Mouse (Mus musculus): Measurements from ENCODE around the gene Rnase12.

Rnase12 gene

DNA sequence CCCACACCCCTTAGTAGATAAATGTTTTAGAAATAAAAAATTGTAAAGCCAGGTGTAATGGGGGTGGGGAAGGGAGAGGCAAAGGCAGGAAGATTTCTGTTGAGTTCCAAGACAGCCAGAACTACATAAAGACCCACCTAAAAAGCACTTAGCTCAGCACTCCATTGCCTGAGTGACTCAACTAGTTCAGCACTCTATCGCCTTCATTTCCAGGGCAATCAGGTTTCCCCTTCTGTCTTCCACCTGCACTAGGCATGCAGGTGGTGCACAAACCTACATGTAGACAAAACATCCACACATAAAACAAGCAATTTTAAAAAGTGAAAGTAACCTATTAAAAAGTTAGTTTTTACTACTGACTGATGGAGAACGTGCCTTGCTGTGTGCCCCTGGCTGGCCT lies 27.6 kb upstream of the Rnase12 start:
- DNase-seq (ENCODE audit: low read depth): no peak

DNA sequence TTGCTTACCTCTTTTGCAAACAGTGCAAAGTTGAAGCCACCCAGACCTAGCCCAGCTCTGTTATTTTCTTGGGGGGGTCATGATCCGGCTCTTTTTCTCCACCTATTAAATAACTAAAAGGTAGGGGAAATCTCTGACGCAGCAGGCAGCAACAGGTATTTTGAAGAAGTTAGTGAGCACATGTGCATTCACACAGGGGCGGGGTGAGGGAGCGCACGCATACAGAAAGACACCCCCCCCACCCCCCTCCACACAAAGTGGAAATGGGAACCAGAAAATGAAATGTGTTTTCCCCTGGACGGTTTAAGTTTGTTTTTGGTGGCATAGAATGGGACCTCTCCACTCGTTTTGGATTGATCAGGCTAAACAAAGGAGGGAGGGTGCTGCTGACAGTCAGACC lies 26.3 kb upstream of the Rnase12 start:
- DNase-seq (ENCODE audit: low read depth): peak; percentile 28

DNA sequence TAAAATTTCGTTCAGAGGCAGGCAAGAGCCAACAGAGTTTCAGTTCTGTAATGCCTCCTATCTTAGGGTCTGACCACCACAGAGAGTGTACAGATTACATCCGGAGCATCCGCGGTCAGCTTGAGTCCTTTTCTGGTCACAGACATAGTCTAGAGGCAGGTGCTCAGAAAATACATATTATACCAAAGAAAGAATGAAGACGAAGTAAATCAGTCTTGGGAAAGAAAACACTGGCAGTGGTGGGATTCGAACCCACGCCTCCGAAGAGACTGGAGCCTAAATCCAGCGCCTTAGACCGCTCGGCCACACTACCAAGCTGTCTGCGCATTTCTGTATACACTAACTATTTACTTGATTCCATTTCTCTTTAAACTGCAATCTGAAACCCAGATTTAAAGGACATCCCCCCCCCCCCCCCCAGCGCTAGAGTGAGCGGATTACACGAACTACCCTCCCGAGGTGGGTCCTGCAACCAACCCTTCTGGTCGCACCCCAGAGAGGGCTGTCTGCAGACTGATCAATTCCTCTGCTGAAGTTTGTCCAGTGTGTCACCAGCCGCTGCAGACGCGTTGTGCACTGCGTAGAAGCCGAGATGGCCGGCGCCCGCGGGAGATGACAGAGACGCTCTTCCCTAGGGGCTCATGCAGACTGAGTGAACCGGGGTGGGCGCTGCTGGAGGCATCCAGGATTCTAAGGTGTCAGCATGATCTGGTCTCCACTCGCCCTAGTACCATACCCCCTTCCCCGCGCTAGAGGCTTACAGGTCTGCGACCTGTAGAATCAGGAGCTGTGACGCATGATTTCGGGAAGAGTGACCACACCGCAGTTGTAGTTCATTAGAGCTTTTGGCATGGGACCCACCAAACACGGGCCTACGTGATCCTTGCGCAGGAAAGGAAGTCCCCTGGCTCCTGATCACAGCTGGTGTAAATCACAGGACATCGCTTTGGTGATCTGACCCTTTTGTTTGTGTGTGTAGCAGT lies 25.4 kb upstream of the Rnase12 start:
- peak; percentile 79 for DNase-seq (ENCODE audit: low read depth)

DNA sequence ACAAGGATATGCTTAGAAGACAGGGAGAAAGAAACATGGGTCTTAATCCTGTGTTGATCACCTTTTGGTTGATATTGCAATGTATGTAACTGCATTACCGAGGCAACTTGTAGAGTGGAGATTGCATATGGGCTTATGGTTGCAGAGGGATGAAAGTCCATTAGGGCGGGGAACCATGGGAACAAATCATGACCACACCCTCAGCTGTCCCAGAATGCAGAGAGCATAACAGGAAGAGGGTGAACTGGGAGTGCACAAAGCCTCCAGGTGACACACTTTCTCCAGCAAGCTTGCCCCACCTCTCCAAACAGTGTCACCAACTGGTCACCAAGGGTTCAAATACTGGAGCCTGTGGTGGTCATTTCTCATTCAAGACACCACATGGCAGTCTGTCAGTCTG lies 23.6 kb upstream of the Rnase12 start:
- no peak for DNase-seq (ENCODE audit: low read depth)

DNA sequence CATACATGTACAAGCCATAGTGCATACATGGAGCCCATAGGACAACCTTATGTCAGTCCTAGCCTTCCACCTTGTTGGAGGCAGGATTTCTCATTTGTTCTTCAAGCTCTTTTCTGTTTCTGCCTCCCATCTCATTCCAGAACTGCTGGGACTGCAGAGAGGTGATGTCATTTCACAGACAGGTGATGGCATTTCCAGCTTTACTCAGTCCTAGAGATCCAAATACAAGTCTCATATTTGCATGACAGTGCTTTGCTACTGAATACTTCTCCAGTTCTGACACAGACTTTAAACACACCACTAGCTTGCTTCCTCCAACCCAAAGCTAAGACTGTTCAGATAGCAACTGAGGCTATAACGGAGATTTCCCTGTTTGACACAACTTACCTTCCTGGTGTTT lies 21.7 kb upstream of the Rnase12 start:
- DNase-seq (ENCODE audit: low read depth): no peak

DNA sequence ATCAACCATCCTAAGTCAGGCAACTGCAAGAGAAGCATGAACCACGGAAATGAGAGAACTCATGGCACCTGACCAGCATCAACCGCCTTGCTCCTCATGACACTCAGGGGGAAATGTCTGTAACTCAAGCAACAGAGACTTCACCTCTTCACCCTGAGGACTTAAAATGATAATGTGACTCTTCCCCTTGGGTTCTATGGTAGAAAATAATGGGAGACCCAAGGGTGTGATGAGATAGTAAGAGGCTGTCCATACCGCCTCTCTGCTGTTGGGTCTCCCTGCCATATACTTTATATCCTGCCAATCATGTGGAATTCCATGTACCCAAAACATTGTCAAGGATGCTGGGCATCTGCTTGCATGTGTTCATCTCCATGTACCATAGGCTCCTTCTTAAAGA lies 16.9 kb upstream of the Rnase12 start, which contains the start of gene Olfr750:
Olfr750 (minus strand) TSS at position 101 of the 400 bp plus-strand sequence.
- no peak for DNase-seq (ENCODE audit: low read depth)

DNA sequence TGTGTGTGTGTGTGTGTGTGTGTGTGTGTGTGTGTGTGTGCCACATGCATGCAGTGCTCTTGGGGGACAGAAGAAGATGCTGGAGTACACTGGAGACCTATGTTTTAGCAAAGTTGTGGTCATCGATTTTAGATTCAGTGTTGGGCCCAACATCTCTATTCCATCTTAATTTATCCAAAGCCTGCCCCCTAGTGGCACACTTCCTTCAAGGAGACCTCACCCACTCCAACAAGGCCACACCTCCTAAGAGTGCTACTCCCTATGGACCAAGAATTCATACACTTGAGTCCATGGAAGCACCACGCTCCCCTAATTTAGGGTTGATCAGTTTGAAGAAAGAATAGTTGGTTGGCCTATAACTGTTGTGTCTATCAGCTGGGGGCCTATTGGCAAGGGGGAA lies 12.2 kb upstream of the Rnase12 start:
- DNase-seq (ENCODE audit: low read depth): peak; percentile 89

DNA sequence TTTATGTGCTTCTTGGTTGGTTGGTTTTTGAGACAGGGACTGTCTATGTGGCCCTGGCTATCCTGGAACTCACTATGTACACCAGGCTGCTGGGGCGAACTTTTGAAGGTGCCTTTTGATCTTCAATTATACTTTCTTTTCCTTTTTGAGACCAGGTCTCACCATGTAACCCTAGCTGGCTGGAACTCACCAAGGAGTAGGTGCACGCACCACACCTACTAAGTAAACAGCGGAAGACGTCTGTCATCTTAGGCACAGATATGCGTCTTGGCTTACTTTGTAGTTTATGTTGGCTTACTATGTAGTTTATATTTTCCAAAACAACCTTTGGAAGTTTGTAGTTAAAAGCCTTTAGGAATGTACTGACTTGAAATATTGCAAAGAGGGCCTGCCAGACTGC lies 11.5 kb upstream of the Rnase12 start:
- DNase-seq (ENCODE audit: low read depth): no peak

DNA sequence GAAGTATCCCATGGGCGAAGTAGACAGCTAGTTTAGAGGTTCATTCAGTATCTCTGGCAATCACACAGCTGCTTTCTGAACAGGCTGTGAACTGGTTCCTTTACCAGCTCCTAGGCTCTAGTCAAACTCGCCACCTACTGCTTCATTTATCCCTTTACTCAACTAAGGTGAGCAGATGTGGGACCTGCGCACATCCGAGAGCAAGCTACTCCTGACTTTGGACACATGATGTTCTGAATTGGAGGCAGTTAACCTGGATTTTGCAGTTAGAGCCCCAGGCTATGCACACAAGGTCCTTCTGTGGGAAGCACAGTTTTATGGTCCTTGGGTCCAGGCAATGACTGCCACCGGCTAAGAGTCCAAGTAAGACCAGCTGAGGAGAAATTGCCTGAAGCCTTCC lies 3.3 kb upstream of the Rnase12 start:
- DNase-seq (ENCODE audit: low read depth): no peak

DNA sequence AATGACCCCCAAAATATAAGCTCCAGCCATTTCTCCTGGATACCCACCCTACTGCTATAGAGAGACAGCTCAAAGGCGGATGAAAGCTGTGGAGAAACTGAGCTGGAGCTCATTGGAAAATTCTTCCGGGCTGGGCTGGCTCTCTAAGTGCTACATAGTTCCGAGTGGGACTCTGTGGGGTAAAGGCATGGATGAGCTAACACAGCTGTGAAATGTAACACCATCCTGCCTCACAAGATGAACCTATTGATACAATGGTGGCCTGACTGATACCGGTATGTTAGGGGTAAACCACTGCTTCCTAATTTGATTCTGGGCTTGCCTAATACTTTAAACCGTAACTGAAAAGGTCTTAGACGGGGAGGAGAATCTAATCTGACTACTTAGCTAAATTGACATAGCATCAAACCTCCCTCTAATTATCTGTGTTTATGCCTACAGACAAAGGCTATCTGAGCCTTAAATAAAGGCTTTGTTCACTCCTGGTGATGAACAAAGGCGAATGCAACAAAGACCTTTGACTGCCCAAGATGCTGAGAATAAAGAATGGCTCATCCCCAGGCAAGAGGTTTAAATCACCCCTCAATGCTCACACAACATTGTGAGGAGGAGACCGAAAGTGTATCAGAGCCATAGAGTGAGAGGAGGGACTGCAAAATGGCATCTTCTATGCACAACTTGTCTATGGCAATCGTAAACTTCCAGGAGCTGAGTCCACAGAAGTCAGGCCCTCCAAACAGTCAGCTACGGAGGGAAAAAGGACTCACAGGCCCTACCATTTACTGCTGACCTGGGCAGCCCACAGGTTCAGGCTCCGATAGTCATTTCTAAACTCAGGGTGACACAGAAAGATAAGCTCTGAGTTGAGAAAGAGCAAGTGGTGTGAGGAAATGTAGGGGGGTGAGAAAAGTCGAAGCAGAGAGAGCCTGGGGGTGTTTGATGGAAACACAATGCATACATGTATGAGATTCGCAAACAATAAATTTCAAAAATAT lies 2.9 kb downstream of the Rnase12 start:
- DNase-seq (ENCODE audit: low read depth): no peak

DNA sequence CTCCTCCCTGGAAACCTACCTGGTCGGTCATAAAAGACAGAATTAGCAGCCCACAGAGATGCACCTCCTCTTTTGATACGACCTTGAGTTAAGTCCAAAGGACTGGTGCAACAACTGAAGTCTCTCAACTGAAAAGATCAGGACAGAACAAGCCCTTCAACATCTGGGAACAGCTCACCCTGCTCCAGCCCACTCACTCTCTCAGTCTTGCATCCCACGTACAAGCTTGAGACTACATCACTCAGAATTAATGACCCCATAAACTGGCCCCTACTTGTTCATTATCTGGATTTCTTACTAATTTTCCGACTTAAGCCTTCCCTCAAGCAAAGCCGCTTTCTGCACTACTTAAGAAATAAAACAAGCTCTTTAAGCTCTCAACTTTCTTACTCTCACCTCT lies 4.3 kb downstream of the Rnase12 start:
- DNase-seq (ENCODE audit: low read depth): no peak

DNA sequence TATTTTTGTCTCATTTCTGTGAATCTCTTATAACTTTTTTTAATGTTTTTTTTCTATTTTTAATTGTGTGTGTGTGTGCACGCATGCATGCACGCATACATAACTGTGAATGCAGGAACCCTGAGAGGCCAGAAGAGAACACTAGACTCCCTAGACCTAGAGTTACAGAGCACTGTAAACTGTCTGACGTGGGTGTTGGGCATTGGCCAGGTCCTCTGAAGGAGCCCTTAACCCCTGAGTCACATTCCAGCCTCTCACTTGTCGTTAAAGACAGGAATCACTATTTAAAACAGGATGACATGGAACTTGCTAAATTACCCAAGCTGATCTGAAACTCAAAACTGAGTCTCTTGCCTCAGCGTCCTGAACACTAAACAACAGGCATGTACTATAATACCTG lies 5.5 kb downstream of the Rnase12 start:
- no peak for DNase-seq (ENCODE audit: low read depth)

DNA sequence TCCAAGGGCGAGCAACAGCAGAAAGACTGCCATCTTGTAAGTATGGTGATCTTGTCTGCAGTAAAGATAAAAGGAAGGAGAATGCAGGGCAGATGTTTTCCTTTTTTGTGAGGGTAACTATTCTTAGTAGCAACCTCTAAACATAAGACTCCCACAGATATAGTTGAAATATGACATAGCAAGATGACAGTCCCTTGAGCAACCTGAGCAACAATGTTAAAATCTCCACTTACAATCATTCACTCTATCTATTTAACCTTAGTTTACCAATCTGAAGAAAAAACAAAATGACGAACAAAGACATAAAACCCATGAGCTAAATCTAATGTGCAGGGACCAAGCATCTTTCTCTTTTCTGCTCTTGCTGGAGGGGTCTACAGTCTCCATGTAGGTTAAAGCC lies 7.4 kb downstream of the Rnase12 start, which contains the start of gene Rnase11:
Rnase11 (minus strand) TSS at position 101 of the 400 bp plus-strand sequence.
- DNase-seq (ENCODE audit: low read depth): no peak

DNA sequence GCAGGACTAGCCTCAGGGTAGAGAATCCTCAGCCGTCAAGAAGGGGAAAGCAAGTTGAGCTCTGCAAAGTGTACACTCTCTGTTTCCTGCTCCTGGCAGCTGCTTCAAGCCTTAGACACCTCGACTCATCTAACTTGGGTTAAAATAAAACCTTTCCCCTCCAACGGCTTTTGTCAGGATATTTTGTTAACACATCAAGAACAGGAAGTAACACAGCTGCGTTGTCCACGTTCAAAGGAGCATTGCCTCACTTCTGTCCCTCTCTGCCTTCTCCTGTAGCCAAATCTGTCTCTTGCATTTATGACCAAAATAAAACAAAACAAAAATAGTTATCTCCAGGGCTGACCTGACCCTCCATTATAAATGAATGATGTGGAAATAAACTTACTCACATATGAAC lies 9.6 kb downstream of the Rnase12 start:
- no peak for DNase-seq (ENCODE audit: low read depth)

DNA sequence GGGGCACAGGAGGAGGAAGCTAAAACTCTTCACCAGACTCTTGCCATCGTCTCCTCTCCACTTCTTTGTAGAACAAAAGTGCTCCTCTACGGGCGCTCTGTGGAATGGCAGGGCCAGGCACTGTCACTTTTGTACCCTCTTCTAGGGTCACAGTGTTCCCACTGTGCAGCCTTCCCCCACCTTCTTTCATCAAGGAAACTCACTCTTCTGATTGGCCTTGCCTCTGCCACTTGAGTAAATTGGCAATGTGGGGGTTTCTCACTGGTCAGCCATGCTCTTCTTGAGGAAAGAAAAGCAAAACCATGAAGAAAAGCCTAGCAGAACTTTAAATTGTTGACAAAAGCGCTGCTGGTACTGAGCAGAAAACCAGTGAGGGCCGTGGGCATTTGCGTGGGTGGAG lies 15.7 kb downstream of the Rnase12 start, which contains the start of gene Rnase9:
Rnase9 (minus strand) TSS at position 101 of the 400 bp plus-strand sequence.
- DNase-seq (ENCODE audit: low read depth): no peak

DNA sequence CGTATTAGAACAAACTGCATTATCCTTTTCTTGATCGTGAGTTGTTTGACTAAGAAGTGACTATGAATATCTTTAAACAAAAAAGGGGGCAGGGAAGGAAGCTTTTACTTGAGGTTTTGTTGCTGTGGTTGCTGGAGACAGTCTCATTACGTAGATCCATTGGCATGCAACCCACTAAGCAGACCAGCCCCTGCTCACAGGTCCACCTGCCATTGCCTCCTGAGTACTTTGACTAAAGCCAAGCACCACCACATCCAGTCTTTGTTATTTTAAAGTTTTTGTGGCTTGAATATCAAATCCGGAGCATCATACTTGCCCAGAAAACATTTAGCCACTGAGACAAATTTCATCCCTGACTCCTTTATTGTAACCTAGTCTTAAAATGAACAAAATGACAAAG lies 21.2 kb downstream of the Rnase12 start:
- no peak for DNase-seq (ENCODE audit: low read depth)

DNA sequence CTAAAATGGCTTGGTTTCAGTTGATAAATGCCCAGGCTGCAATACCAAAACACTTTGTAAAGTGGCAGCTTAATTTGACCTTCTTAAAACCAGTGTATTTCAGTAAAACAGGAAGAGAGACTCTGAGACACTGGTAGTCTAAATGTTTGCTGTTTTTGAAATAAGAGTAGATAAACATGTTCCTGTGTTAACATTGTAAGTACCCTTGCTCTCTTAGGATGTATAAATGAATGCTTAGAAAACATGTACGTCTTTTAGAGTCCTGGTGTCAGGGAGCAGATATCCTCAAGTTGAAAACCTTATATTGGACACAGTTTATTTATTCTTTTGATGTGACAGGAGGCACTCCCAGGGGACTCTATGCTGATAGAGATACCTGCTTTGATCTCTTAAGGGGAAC lies 22.3 kb downstream of the Rnase12 start:
- no peak for DNase-seq (ENCODE audit: low read depth)

DNA sequence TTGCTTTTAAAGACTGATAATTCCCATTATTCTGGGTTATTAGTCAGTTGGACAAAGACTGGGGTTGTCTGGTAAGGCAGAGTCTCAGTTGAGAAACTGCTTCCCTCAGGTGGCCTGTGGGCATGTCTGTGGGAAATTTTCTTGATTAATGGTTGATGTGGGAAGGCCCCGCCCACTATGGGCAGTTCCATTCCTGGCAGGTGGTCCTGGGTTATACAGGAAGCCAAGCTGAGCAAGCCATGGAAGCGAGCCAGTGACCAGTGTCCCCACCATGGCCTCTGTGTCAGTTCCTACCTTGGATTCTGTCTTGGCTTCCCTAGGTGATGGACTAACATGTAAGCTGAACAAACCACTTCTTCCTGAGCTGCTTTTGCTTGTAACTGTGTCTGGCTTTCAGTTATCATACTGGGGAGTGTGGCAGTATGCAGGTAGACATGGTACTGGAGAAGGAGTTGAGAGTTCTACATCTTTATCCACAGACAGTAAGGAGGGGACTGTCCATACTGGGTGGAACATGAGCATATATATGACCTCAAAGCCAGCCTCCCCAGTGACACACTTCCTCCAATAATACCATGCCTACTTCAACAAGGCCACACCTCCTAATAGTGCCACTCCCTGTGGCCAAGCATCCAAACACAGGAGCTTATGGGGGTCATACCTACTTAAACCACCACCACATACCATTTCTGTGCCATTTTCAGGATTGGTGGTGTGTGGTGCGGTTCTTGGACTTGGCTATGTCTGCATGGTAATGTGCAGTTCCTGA lies 29.9 kb downstream of the Rnase12 start:
- DNase-seq (ENCODE audit: low read depth): no peak

DNA sequence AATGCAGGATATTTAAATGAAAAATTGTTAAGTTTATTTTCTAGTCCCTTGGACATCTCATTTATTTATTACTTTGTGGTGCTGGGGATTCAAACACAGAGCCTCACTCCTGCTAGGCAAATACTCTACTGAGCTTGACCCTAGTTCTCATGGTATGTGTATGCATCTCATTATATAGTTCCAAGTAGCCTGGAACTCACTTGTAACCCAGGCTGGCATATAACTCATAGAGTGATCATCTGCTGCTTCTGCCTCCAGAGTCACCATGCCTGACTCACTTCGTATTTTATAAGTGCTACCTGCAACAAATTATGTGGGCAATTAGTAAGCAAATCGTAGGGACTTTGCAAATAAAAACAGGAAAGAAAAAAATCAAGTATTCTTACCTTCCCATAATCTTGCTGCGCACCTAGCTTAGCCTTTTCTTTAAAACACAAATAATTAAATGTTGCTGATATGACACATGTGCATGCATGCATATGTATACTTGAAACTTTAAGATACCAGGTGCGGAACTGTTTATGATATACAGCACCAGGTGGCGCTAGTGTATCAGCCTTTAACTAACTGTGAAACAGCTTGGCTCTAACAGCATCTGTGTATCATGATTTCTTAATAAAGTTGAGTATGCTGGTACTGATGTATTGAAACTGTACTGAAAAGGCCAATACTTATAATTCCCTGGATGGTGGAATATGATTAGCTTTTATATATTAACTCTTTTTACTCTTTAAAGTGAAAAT lies 30.9 kb downstream of the Rnase12 start:
- peak; percentile 90 for DNase-seq (ENCODE audit: low read depth)

DNA sequence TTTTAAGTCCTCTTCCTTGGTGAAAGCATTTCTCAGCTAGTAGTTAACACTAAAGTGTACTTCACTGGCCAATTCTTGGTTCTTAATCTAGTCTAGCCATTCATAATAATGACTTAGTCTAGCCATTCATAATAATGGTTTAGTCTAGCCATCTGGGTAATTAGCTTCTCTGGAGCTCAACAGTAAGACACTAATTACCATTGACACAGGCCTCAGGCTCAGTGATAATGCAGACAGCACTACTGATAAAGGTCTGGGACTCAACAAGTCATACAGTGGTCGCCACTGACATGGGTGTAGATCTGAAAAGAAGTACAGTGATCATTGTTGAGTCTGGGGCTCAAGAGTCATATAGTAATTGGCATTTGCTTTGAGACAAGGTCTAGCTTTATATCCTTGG lies 32.6 kb downstream of the Rnase12 start:
- DNase-seq (ENCODE audit: low read depth): no peak

DNA sequence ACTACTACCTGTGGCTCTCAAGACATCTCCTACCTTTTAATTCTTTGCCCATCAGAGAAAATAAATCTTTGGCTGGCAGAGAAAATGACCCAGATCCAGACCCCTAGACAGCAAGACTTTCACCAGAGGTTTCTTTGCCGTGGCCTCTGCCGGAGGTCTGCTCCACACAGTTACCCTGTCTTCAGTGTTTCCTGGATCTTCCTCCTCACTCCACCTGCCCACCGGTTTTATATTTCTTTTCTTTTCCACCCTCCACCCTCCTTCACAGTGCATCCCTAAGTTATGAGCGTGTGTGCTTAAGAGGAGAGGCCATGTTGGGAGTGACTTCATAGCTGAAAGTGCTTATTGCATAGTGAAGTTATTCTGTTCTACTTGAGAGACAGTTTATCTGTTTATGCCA lies 34.0 kb downstream of the Rnase12 start:
- DNase-seq (ENCODE audit: low read depth): no peak
